Mouse (Mus musculus) CH12.LX (cell line): ENCODE data around the gene Ndufv1. TPM values are rescaled to one million over a fixed set of nuclear protein-coding genes. Genes with fewer than 3 reads are reported as not detected.
A peak's percentile ranks its signal among the peaks of the same experiment; 100 is the strongest.

Experiments used
- DNase-seq: peaks from one replicate; pipeline ENCODE4 v3.0.0-alpha.2; 2013; ENCODE audit errors: extremely low read depth
- H3K27ac ChIP-seq: 2 replicates; pipeline ENCODE4 v1.5.1; 2012; ENCODE audit warnings: low read depth, mild to moderate bottlenecking, control low read depth, moderate library complexity; ENCODE audit not compliant: insufficient read depth
- H3K27me3 ChIP-seq: replicated peaks from 2 replicates; pipeline ENCODE3; 2012; ENCODE audit warnings: inconsistent platforms
- H3K36me3 ChIP-seq, 2 experiments: replicated peaks in 1 of 2; 2 replicates each; pipeline versions ENCODE3 to v1.6.1; 2012; ENCODE audit warnings: inconsistent platforms in 1 of 2, low read length in 1 of 2, mild to moderate bottlenecking in 1 of 2, mixed read lengths in 1 of 2, moderate library complexity in 1 of 2; ENCODE audit not compliant: control insufficient read depth in 1 of 2, insufficient read depth in 1 of 2
- H3K4me1 ChIP-seq, 2 experiments: 2 replicates each; pipeline ENCODE4 v1.6.1; 2012; ENCODE audit warnings: inconsistent platforms in 1 of 2, moderate library complexity in 1 of 2; ENCODE audit not compliant: insufficient read depth in 2 of 2, control insufficient read depth in 1 of 2
- H3K4me2 ChIP-seq: 2 replicates; pipeline ENCODE4 v1.6.1; 2012; ENCODE audit warnings: low read depth, mild to moderate bottlenecking, control low read depth; ENCODE audit not compliant: poor library complexity, insufficient read depth, severe bottlenecking
- H3K4me3 ChIP-seq, 3 experiments: fragments of 150-350 bp in 1 of 3; sonication (generic) in 1 of 3; replicated peaks in 1 of 3; 2 replicates each; pipeline versions ENCODE3 to v1.5.1; 2011 to 2012; ENCODE audit warnings: low read depth in 2 of 3, low read length in 2 of 3, mild to moderate bottlenecking in 2 of 3, moderate library complexity in 2 of 3, control low read depth in 1 of 3, improper control_type of control experiment in 1 of 3, inconsistent platforms in 1 of 3, mixed read lengths in 1 of 3; ENCODE audit not compliant: poor library complexity in 1 of 3
- H3K79me2 ChIP-seq: replicated peaks from 2 replicates; pipeline ENCODE4 v1.6.1; 2012; ENCODE audit warnings: mild to moderate bottlenecking, moderate library complexity; ENCODE audit not compliant: control insufficient read depth, poor library complexity, insufficient read depth, severe bottlenecking; ENCODE audit errors: extremely low read depth
- H3K9ac ChIP-seq: 2 replicates; pipeline ENCODE4 v1.6.1; 2012; ENCODE audit warnings: low read depth, mild to moderate bottlenecking, control low read depth, moderate library complexity; ENCODE audit not compliant: insufficient read depth
- H3K9me3 ChIP-seq: replicated peaks from 2 replicates; pipeline ENCODE3; 2012; ENCODE audit warnings: low read length, inconsistent platforms, mixed read lengths
- BHLHE40 ChIP-seq: IDR thresholded peaks from 2 replicates; pipeline ENCODE4 v1.6.1; 2011; ENCODE audit warnings: mild to moderate bottlenecking, low read depth, low read length, improper control_type of control experiment
- CHD1 ChIP-seq: IDR thresholded peaks from 2 replicates; pipeline ENCODE4 v1.6.1; 2012; ENCODE audit warnings: low read depth, low read length, improper control_type of control experiment, inconsistent platforms
- CTCF ChIP-seq, 2 experiments: IDR thresholded peaks in 1 of 2; conservative IDR thresholded peaks in 1 of 2; 2 replicates each; pipeline ENCODE4 v1.5.1; 2011 to 2012; ENCODE audit warnings: low read depth in 2 of 2, low read length in 2 of 2, improper control_type of control experiment in 1 of 2, inconsistent platforms in 1 of 2, mild to moderate bottlenecking in 1 of 2, moderate library complexity in 1 of 2
- ELF1 ChIP-seq: IDR thresholded peaks from 2 replicates; pipeline ENCODE4 v1.6.1; 2014; ENCODE audit warnings: low read depth, mild to moderate bottlenecking, inconsistent platforms, low read length, improper control_type of control experiment
- ETS1 ChIP-seq: conservative IDR thresholded peaks from 2 replicates; pipeline ENCODE4 v1.6.1; 2012; ENCODE audit warnings: low read depth, mild to moderate bottlenecking, inconsistent platforms, low read length, improper control_type of control experiment, moderate library complexity
- IRF4 ChIP-seq: IDR thresholded peaks from 2 replicates; pipeline ENCODE4 v1.6.1; 2014; ENCODE audit warnings: low read depth, mild to moderate bottlenecking, inconsistent platforms, low read length, improper control_type of control experiment
- MAZ ChIP-seq: IDR thresholded peaks from 2 replicates; pipeline ENCODE4 v1.6.1; 2012; ENCODE audit warnings: low read depth, mild to moderate bottlenecking, inconsistent platforms, low read length, improper control_type of control experiment, moderate library complexity
- MYC ChIP-seq: IDR thresholded peaks from 2 replicates; pipeline ENCODE4 v1.6.1; 2011; ENCODE audit warnings: low read depth, mild to moderate bottlenecking, improper control_type of control experiment, low read length
- NELFE ChIP-seq: IDR thresholded peaks from 2 replicates; pipeline ENCODE4 v1.6.1; 2011; ENCODE audit warnings: low read depth, low read length, improper control_type of control experiment
- NRF1 ChIP-seq: IDR thresholded peaks from 2 replicates; pipeline ENCODE4 v1.6.1; 2014; ENCODE audit warnings: low read depth, mild to moderate bottlenecking, inconsistent platforms, low read length, improper control_type of control experiment, moderate library complexity
- PAX5 ChIP-seq: IDR thresholded peaks from 2 replicates; pipeline ENCODE4 v1.6.1; 2012; ENCODE audit warnings: low read length, inconsistent platforms, mixed read lengths
- RAD21 ChIP-seq: IDR thresholded peaks from 2 replicates; pipeline ENCODE4 v1.6.1; 2011; ENCODE audit warnings: low read depth, mild to moderate bottlenecking, low read length, improper control_type of control experiment, moderate library complexity
- RCOR1 ChIP-seq: conservative IDR thresholded peaks from 2 replicates; pipeline ENCODE4 v1.6.1; 2012; ENCODE audit warnings: low read depth, mild to moderate bottlenecking, inconsistent platforms, low read length, improper control_type of control experiment
- SIN3A ChIP-seq: IDR thresholded peaks from 2 replicates; pipeline ENCODE4 v1.6.1; 2012; ENCODE audit warnings: low read length, improper control_type of control experiment, inconsistent platforms
- SMC3 ChIP-seq: IDR thresholded peaks from 2 replicates; pipeline ENCODE4 v1.6.1; 2011; ENCODE audit warnings: low read depth, low read length, improper control_type of control experiment
- TBP ChIP-seq: conservative IDR thresholded peaks from 2 replicates; pipeline ENCODE4 v1.6.1; 2011; ENCODE audit warnings: low read depth, low read length, improper control_type of control experiment
- TCF12 ChIP-seq: IDR thresholded peaks from 2 replicates; pipeline ENCODE4 v1.6.1; 2014; ENCODE audit warnings: low read depth, mild to moderate bottlenecking, inconsistent platforms, low read length, improper control_type of control experiment
- UBTF ChIP-seq: IDR thresholded peaks from 2 replicates; pipeline ENCODE4 v1.6.1; 2012; ENCODE audit warnings: low read depth, mild to moderate bottlenecking, inconsistent platforms, low read length, improper control_type of control experiment, moderate library complexity
- ZC3H11A ChIP-seq: IDR thresholded peaks from 2 replicates; pipeline ENCODE4 v1.6.1; 2012; ENCODE audit warnings: low read depth, mild to moderate bottlenecking, inconsistent platforms, low read length, improper control_type of control experiment
- ZKSCAN1 ChIP-seq: IDR thresholded peaks from 2 replicates; pipeline ENCODE4 v1.6.1; 2012; ENCODE audit warnings: low read depth, inconsistent platforms, low read length, improper control_type of control experiment, borderline replicate concordance
- ZNF384 ChIP-seq: IDR thresholded peaks from 2 replicates; pipeline ENCODE4 v1.6.1; 2012; ENCODE audit warnings: low read depth, low read length, improper control_type of control experiment, inconsistent platforms
- dilution Hi-C: fragments of 300-500 bp; cut with MboI; formaldehyde crosslinking; loops from 2 replicates; pipeline ENCODE4 v1.14.3; 2020; ENCODE audit warnings: low sequenced_read_pairs; ENCODE audit not compliant: extremely low pct_unique_long_range_greater_than_20kb, extremely low pct_ligation_motif_present
- in situ Hi-C: fragments of 300-500 bp; cut with MboI; formaldehyde crosslinking; loops from 3 replicates; pipeline ENCODE4 v1.14.3; 2019; ENCODE audit warnings: low sequenced_read_pairs, low pct_ligation_motif_present, low pct_unique_long_range_greater_than_20kb, mixed read lengths
- polyA plus RNA-seq: library from polyadenylated mRNA; unstranded; fragments of >175 nt; gene quantifications from 2 replicates; pipeline ENCODE4 v1.2.1, GENCODE M21; 2012; ENCODE audit warnings: low read depth; ENCODE audit not compliant: insufficient read length
- total RNA-seq, 2 experiments: library from RNA; depleted of rRNA; stranded (reverse); fragments of 300-350 nt in 1 of 2; fragments of >200 nt in 1 of 2; gene quantifications; 2 replicates each; pipeline ENCODE4 v1.2.3; 2012 to 2014

The Ndufv1 gene
- total and polyA plus RNA-seq, 3 experiments: 119 to 183 (median 133) TPM

GRCm38 (mm10) chr19:4017921-4018587 lies 5.4 kb upstream of the Ndufv1 start:
- no peaks in the 10 kb centered on the region for H3K79me2 ChIP-seq
- H3K9ac ChIP-seq: no peak overlapping the region
- H3K4me2 ChIP-seq: no peak overlapping the region
- DNase-seq: no peak
- H3K4me3 ChIP-seq: no peak overlapping the region
- H3K27me3 ChIP-seq: peaks cover 2% of the 10 kb centered on the region
- H3K9me3 ChIP-seq: no peaks in the 10 kb centered on the region
- no peak overlapping the region for H3K27ac ChIP-seq
- peaks cover 9 to 20% of the 10 kb centered on the region in 2 experiments for H3K4me1 ChIP-seq
- in situ Hi-C loops (loop anchor here (5.0 kb wide), 2 partner anchors 34 to 69 kb away; no protein-coding TSS in a partner anchor), dilution Hi-C loops (no loop called here)
- H3K36me3 ChIP-seq: no peaks in the 10 kb centered on the region
- TF ChIP-seq ZNF384 (peak; percentile 59), PAX5 (no peak)

- no peak overlapping the region for H3K4me2 ChIP-seq
- TF ChIP-seq SMC3: no peak
- no peak for TF ChIP-seq IRF4
- TF ChIP-seq ELF1: no peak
- TF ChIP-seq SIN3A: no peak
- no peak for TF ChIP-seq ETS1
- no peak for TF ChIP-seq RCOR1
- H3K9me3 ChIP-seq: no peaks in the 10 kb centered on the region
- peaks cover 8% of the 10 kb centered on the region; the same call in 1 of the 2 replicates for H3K79me2 ChIP-seq
- DNase-seq: no peak
- H3K27ac ChIP-seq: no peak overlapping the region
- dilution Hi-C loops: no loop called here
- peaks cover 2% of the 10 kb centered on the region for H3K27me3 ChIP-seq
- H3K4me1 ChIP-seq: peaks cover 12 to 32% of the 10 kb centered on the region in 2 experiments
- peaks cover 4 to 7% of the 10 kb centered on the region in 2 experiments for H3K36me3 ChIP-seq
- H3K9ac ChIP-seq: no peak overlapping the region
- in situ Hi-C loops: loop anchor here (5.0 kb wide), 2 partner anchors 37 to 72 kb away; no protein-coding TSS in a partner anchor
- no peak overlapping the region for H3K4me3 ChIP-seq
Measured at GRCm38 (mm10) chr19:4015635-4016034, 3.0 kb upstream of the Ndufv1 start.

- peaks cover 2% of the 10 kb centered on the region for H3K27me3 ChIP-seq
- H3K27ac ChIP-seq: no peak overlapping the region
Measured at GRCm38 (mm10) chr19:4014802-4015201, 2.2 kb upstream of the Ndufv1 start.

More at GRCm38 (mm10) chr19:4014802-4015201, 2.2 kb upstream of the Ndufv1 start:
- Histone ChIP-seq H3K36me3 (peaks cover 8 to 15% of the 10 kb centered on the region in 2 experiments), H3K9ac (no peak overlapping the region), H3K79me2 (peaks cover 8% of the 10 kb centered on the region; the same call in 1 of the 2 replicates), H3K4me1 (peaks cover 12 to 30% of the 10 kb centered on the region in 2 experiments), H3K9me3 (no peaks in the 10 kb centered on the region), H3K4me3 (no peak overlapping the region), H3K4me2 (no peak overlapping the region)
- DNase-seq: no peak
- dilution Hi-C loops (no loop called here), in situ Hi-C loops (loop anchor here (5.0 kb wide), 2 partner anchors 37 to 72 kb away; no protein-coding TSS in a partner anchor)
- TF ChIP-seq TCF12 (no peak), UBTF (no peak), SMC3 (no peak), BHLHE40 (no peak), CTCF (conservative IDR thresholded peaks at IDR 0.05 in 1 of 2, IDR thresholded peaks at IDR 0.05 in 1 of 2; ENCODE audit: low read depth in 2 of 2, low read length in 2 of 2) (no peak), ZKSCAN1 (no peak), MYC (no peak), NRF1 (no peak), ZC3H11A (no peak), NELFE (no peak), MAZ (no peak), RAD21 (no peak), SIN3A (no peak), CHD1 (no peak), TBP (no peak), RCOR1 (no peak)
